Mouse (Mus musculus): ENCODE measurements at regions not wholly inside any gene's neighbourhood (a gene's known extent, or its start where the extent isn't known, plus 50 kb on each side); places are given as distances from the start of the nearest gene placed in this dataset.
"Not testable (repeated sequence)": the region's sequence is repeated elsewhere in the genome, so short reads cannot be mapped to it uniquely, and the experiment has no call there.

- Histone ChIP-seq H3K27ac (no peak overlapping the region), H3K36me3 (no peaks in the 10 kb centered on the region), H3K4me1 (no peaks in the 10 kb centered on the region), H3K4me2 (no peak overlapping the region), H3K9me3 (no peaks in the 10 kb centered on the region), H3K27me3 (no peaks in the 10 kb centered on the region), H3K4me3 (no peak overlapping the region), H3K9ac (no peak overlapping the region)
- WGBS, result 77% methylated on average over 9 of the region's 9 CpGs
- ATAC-seq (ENCODE audit: insufficient number of reproducible peaks, insufficient read depth, low FRiP score, low TSS enrichment, low read depth), result no peak
Observed at GRCm38 (mm10) chr19:54123586-54123985, 79.6 kb downstream of the Adra2a start.

DNA sequence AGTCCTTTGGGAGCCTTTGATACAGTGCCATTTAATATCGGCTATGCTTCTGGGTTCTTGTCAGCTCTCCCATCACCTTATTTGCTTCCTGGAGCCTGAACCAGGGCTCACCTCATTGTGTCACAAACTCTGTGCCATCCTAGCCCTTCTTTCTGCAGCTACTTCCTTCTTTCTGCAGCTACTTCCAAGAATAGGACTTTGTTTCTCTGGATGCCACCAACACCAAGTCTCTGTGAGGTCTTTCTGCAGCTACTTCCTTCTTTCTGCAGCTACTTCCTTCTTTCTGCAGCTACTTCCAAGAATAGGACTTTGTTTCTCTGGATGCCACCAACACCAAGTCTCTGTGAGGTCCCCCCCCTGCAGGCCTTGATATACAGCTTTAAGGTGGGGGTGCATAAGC lies 107.8 kb downstream of the Adra2a start:
- not testable (repeated sequence) for H3K4me3 ChIP-seq; H3K27ac ChIP-seq; H3K27me3 ChIP-seq; H3K4me2 ChIP-seq; H3K9me3 ChIP-seq; H3K9ac ChIP-seq; ATAC-seq (ENCODE audit: insufficient number of reproducible peaks, insufficient read depth, low FRiP score, low TSS enrichment, low read depth); H3K4me1 ChIP-seq; H3K36me3 ChIP-seq
- 90% methylated on average over 1 of the region's 1 CpGs for WGBS

GRCm38 (mm10) chr19:54154400-54154799 lies 110.4 kb downstream of the Adra2a start:
- ATAC-seq (ENCODE audit: insufficient number of reproducible peaks, insufficient read depth, low FRiP score, low TSS enrichment, low read depth), result no peak
- H3K4me1 ChIP-seq, result no peaks in the 10 kb centered on the region
- no peak overlapping the region for H3K27ac ChIP-seq
- no peaks in the 10 kb centered on the region for H3K27me3 ChIP-seq
- no peak overlapping the region for H3K4me3 ChIP-seq
- H3K4me2 ChIP-seq, result no peak overlapping the region
- WGBS, result 65% methylated on average over 4 of the region's 4 CpGs
- H3K9ac ChIP-seq, result no peak overlapping the region
- no peaks in the 10 kb centered on the region for H3K9me3 ChIP-seq
- H3K36me3 ChIP-seq, result no peaks in the 10 kb centered on the region

DNA sequence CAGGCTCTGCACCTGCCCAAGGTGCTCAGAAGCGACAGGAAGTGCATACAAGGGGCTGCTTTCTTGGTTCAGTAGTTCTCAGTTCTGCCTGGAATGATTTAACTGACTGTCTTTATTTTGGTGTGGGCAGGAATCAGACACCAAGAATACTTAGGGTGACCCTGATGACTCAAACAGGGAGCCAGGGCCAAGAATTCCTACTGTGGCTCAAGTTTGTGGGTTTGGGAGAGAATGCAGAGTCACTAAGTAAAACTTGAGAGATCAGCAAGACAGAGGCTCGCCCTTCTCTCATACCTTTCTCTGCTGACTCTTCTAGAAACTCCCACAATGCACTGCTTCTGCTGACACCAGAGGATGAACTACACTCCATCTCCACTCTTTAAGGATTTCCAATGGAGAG lies 126.4 kb downstream of the Adra2a start:
- WGBS, result 43% methylated on average over 2 of the region's 2 CpGs
- ATAC-seq (ENCODE audit: insufficient number of reproducible peaks, insufficient read depth, low FRiP score, low TSS enrichment, low read depth), result no peak
- Histone ChIP-seq H3K27ac (no peak overlapping the region), H3K9ac (no peak overlapping the region), H3K4me3 (no peak overlapping the region), H3K9me3 (no peaks in the 10 kb centered on the region), H3K4me2 (no peak overlapping the region), H3K36me3 (no peaks in the 10 kb centered on the region), H3K4me1 (no peaks in the 10 kb centered on the region), H3K27me3 (no peaks in the 10 kb centered on the region)

GRCm38 (mm10) chr19:54174090-54175055 lies 130.4 kb downstream of the Adra2a start:
- no peak overlapping the region for H3K9ac ChIP-seq
- H3K9me3 ChIP-seq, result no peaks in the 10 kb centered on the region
- H3K36me3 ChIP-seq, result no peaks in the 10 kb centered on the region
- no peaks in the 10 kb centered on the region for H3K27me3 ChIP-seq
- no peak for ATAC-seq (ENCODE audit: insufficient number of reproducible peaks, insufficient read depth, low FRiP score, low TSS enrichment, low read depth)
- no peaks in the 10 kb centered on the region for H3K4me1 ChIP-seq
- WGBS, result 82% methylated on average over 14 of the region's 14 CpGs
- no peak overlapping the region for H3K27ac ChIP-seq
- H3K4me3 ChIP-seq, result no peak overlapping the region
- no peak overlapping the region for H3K4me2 ChIP-seq

GRCm38 (mm10) chr19:54175766-54176165 lies 131.8 kb downstream of the Adra2a start:
- Histone ChIP-seq H3K27ac (no peak overlapping the region), H3K36me3 (no peaks in the 10 kb centered on the region), H3K4me3 (no peak overlapping the region), H3K4me2 (no peak overlapping the region), H3K9me3 (no peaks in the 10 kb centered on the region), H3K9ac (no peak overlapping the region), H3K4me1 (no peaks in the 10 kb centered on the region), H3K27me3 (no peaks in the 10 kb centered on the region)
- 46% methylated on average over 7 of the region's 7 CpGs for WGBS
- no peak for ATAC-seq (ENCODE audit: insufficient number of reproducible peaks, insufficient read depth, low FRiP score, low TSS enrichment, low read depth)

GRCm38 (mm10) chr19:54177491-54177890 lies 133.5 kb downstream of the Adra2a start:
- WGBS, result 82% methylated on average over 6 of the region's 6 CpGs
- no peak overlapping the region for H3K27ac ChIP-seq

GRCm38 (mm10) chr19:54200407-54200806 lies 156.5 kb downstream of the Adra2a start:
- Histone ChIP-seq H3K4me2 (no peak overlapping the region), H3K9ac (no peak overlapping the region), H3K36me3 (no peaks in the 10 kb centered on the region), H3K4me1 (no peaks in the 10 kb centered on the region), H3K27ac (no peak overlapping the region), H3K9me3 (no peaks in the 10 kb centered on the region), H3K27me3 (no peaks in the 10 kb centered on the region), H3K4me3 (no peak overlapping the region)
- no peak for ATAC-seq (ENCODE audit: insufficient number of reproducible peaks, insufficient read depth, low FRiP score, low TSS enrichment, low read depth)
- WGBS, result 84% methylated on average over 6 of the region's 6 CpGs

More at GRCm38 (mm10) chr19:54177491-54177890, 133.5 kb downstream of the Adra2a start:
- no peak overlapping the region for H3K4me3 ChIP-seq
- H3K36me3 ChIP-seq, result no peaks in the 10 kb centered on the region
- H3K4me2 ChIP-seq, result no peak overlapping the region
- H3K27me3 ChIP-seq, result no peaks in the 10 kb centered on the region
- H3K9ac ChIP-seq, result no peak overlapping the region
- H3K4me1 ChIP-seq, result no peaks in the 10 kb centered on the region
- no peak for ATAC-seq (ENCODE audit: insufficient number of reproducible peaks, insufficient read depth, low FRiP score, low TSS enrichment, low read depth)
- no peaks in the 10 kb centered on the region for H3K9me3 ChIP-seq

GRCm38 (mm10) chr19:54202456-54202855 lies 158.5 kb downstream of the Adra2a start:
- Histone ChIP-seq H3K27ac (no peak overlapping the region), H3K4me2 (no peak overlapping the region), H3K27me3 (no peaks in the 10 kb centered on the region), H3K36me3 (no peaks in the 10 kb centered on the region), H3K4me1 (no peaks in the 10 kb centered on the region), H3K4me3 (no peak overlapping the region), H3K9ac (no peak overlapping the region), H3K9me3 (no peaks in the 10 kb centered on the region)
- no peak for ATAC-seq (ENCODE audit: insufficient number of reproducible peaks, insufficient read depth, low FRiP score, low TSS enrichment, low read depth)
- 80% methylated on average over 6 of the region's 6 CpGs for WGBS

GRCm38 (mm10) chr19:54206819-54207218 lies 162.9 kb downstream of the Adra2a start:
- H3K36me3 ChIP-seq, result no peaks in the 10 kb centered on the region
- no peaks in the 10 kb centered on the region for H3K27me3 ChIP-seq
- no peak overlapping the region for H3K9ac ChIP-seq
- H3K4me3 ChIP-seq, result no peak overlapping the region
- ATAC-seq (ENCODE audit: insufficient number of reproducible peaks, insufficient read depth, low FRiP score, low TSS enrichment, low read depth), result no peak
- H3K9me3 ChIP-seq, result no peaks in the 10 kb centered on the region
- WGBS, result 80% methylated on average over 6 of the region's 6 CpGs
- H3K27ac ChIP-seq, result no peak overlapping the region
- H3K4me2 ChIP-seq, result no peak overlapping the region
- no peaks in the 10 kb centered on the region for H3K4me1 ChIP-seq

GRCm38 (mm10) chr19:54212169-54212568 lies 168.2 kb downstream of the Adra2a start:
- Histone ChIP-seq H3K4me2 (no peak overlapping the region), H3K9me3 (no peaks in the 10 kb centered on the region), H3K36me3 (no peaks in the 10 kb centered on the region), H3K9ac (no peak overlapping the region), H3K4me1 (no peaks in the 10 kb centered on the region), H3K27ac (no peak overlapping the region), H3K4me3 (no peak overlapping the region), H3K27me3 (no peaks in the 10 kb centered on the region)
- no peak for ATAC-seq (ENCODE audit: insufficient number of reproducible peaks, insufficient read depth, low FRiP score, low TSS enrichment, low read depth)
- 87% methylated on average over 7 of the region's 7 CpGs for WGBS

- H3K36me3 ChIP-seq, result no peaks in the 10 kb centered on the region
Observed at GRCm38 (mm10) chr19:54244176-54244575, 200.2 kb downstream of the Adra2a start.

More at GRCm38 (mm10) chr19:54244176-54244575, 200.2 kb downstream of the Adra2a start:
- Histone ChIP-seq H3K4me2 (no peak overlapping the region), H3K4me3 (no peak overlapping the region), H3K27me3 (no peaks in the 10 kb centered on the region; the same call in 1 of the 2 replicates), H3K9me3 (no peaks in the 10 kb centered on the region), H3K4me1 (no peaks in the 10 kb centered on the region), H3K27ac (no peak overlapping the region), H3K9ac (no peak overlapping the region)
- WGBS, result 80% methylated on average over 6 of the region's 6 CpGs
- no peak for ATAC-seq (ENCODE audit: insufficient number of reproducible peaks, insufficient read depth, low FRiP score, low TSS enrichment, low read depth)
